Mouse (Mus musculus) small intestine, adult 2 months (tissue): ENCODE data around the gene Gm17387. TPM values are rescaled to one million over a fixed set of nuclear protein-coding genes. Genes with fewer than 3 reads are reported as not detected.

ENCODE experiments used
- H3K27ac ChIP-seq: fragments of 200-500 bp; 2 replicates; pipeline ENCODE4 v1.5.1; 2012; ENCODE audit warnings: low read depth, low read length, control low read depth, inconsistent platforms; ENCODE audit not compliant: insufficient read depth
- H3K27me3 ChIP-seq: fragments of 200-500 bp; 2 replicates; pipeline ENCODE4 v1.6.1; 2012; ENCODE audit warnings: mild to moderate bottlenecking, moderate library complexity, low read length, inconsistent platforms; ENCODE audit not compliant: control insufficient read depth, insufficient read depth
- H3K36me3 ChIP-seq: fragments of 200-500 bp; 2 replicates; pipeline ENCODE4 v1.6.1; 2012; ENCODE audit warnings: mild to moderate bottlenecking, low read length, control low read depth, inconsistent platforms; ENCODE audit not compliant: control insufficient read depth, insufficient read depth
- H3K4me1 ChIP-seq: fragments of 200-500 bp; 2 replicates; pipeline ENCODE4 v1.6.1; 2012; ENCODE audit warnings: low read length, inconsistent platforms, mixed read lengths; ENCODE audit not compliant: control insufficient read depth, insufficient read depth, insufficient read length
- H3K4me3 ChIP-seq: fragments of 200-500 bp; 2 replicates; pipeline ENCODE4 v1.5.1; 2012; ENCODE audit warnings: low read depth, mild to moderate bottlenecking, control low read depth, inconsistent platforms, low read length, moderate library complexity
- CTCF ChIP-seq: fragments of 200-500 bp; IDR thresholded peaks from 2 replicates; pipeline ENCODE4 v1.5.1; 2012; ENCODE audit warnings: low read depth, mild to moderate bottlenecking, control low read depth, inconsistent platforms, low read length, moderate library complexity, mixed read lengths; ENCODE audit not compliant: insufficient replicate concordance, insufficient read length; ENCODE audit errors: extremely low read depth
- POLR2A ChIP-seq: fragments of 200-500 bp; IDR thresholded peaks from 2 replicates; pipeline ENCODE4 v1.6.1; 2012; ENCODE audit warnings: low read depth, mild to moderate bottlenecking, control low read depth, inconsistent platforms, low read length, moderate library complexity
- WGBS: fragments of 180-500 bp; shearing (Covaris S2); methylation state at CpG from one replicate; pipeline ENCODE4 v1.1.7; 2018; 5-methylcytosine and 5-hydroxymethylcytosine counted together
- polyA plus RNA-seq: library from polyadenylated mRNA; depleted of rRNA; stranded (reverse); fragments of >200 nt; gene quantifications from 2 replicates; pipeline ENCODE4 v1.2.3, GENCODE M21; 2012; rRNA removed

The Gm17387 gene
- polyA plus RNA-seq, 1 experiment, result not detected

DNA sequence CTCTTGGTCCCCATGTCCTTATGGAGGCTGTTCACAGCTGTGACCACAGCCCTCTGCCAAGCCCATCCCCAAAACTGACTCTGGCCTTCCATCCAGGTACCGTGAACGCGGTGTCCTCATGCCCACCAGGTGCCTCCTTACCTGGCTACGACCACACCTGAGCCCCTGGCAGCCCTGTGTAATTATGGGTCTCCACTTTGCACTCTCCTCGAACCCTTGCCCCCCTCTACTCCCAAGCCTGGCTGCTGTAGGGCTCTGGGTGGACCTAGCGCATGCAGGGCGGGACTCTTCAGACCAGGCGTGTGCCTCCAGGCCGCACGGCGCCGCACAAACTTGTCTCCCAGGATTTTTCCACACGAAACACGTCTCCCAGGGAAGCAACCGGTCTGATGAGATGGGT, 48.9 kb downstream of the Gm17387 start, which contains the start of gene Pkp3:
Gene Pkp3, plus strand, starts transcription at position 378 of the 400 bp plus-strand sequence.
- Histone ChIP-seq H3K27me3 (no peaks in the 10 kb centered on the region), H3K27ac (no peak within 1 kb of the TSS), H3K36me3 (peaks cover 18% of the 10 kb centered on the region), H3K4me3 (no peak within 1 kb of the TSS), H3K4me1 (peaks cover 9% of the 10 kb centered on the region; the same call in 1 of the 2 replicates)
- 93% methylated on average over 15 of the region's 15 CpGs for WGBS
- TF ChIP-seq POLR2A (no peak), CTCF (no peak)

DNA sequence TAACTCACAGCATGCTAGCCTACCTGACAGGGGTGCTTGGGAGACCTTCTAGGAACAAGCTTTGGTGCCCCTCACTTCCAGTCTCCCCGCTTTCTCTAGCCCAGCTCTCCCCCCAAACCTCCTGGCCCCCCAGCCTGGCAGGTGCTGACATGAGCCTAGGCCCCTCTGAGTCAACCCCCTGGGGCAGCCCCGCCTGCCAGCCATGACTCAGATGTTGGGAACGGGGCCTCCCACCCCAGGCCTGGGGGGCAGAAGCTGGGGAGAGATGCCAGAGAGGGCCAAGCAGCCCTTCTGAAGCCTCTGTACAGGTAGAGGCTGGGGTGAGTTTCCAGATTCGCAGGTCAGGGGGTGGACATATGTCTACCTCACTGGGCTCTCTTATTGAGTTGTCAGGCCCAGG, 49.9 kb downstream of the Gm17387 start:
- TF ChIP-seq CTCF (no peak), POLR2A (no peak)
- Histone ChIP-seq H3K27me3 (no peaks in the 10 kb centered on the region), H3K4me1 (peaks cover 9% of the 10 kb centered on the region; the same call in 1 of the 2 replicates), H3K4me3 (no peak overlapping the region), H3K27ac (no peak overlapping the region), H3K36me3 (peaks cover 24% of the 10 kb centered on the region)
- 79% methylated on average over 4 of the region's 4 CpGs for WGBS

Other genes with a start within 250 kb of the Gm17387 start
- gene Syce1, start 241.3 kb upstream of the Gm17387 start, polyA plus RNA-seq, result not detected in 2 replicates
- gene Zfp941, start 207.0 kb upstream of the Gm17387 start, polyA plus RNA-seq, result not detected in 2 replicates
- gene Urah, start 194.1 kb upstream of the Gm17387 start, polyA plus RNA-seq, result 36.7 and 37.3 TPM in 2 replicates
- gene Scgb1c1, start 183.6 kb upstream of the Gm17387 start, polyA plus RNA-seq, result not detected in 2 replicates
- gene Odf3, start 181.3 kb upstream of the Gm17387 start, polyA plus RNA-seq, result not detected in 2 replicates
- gene Gm45785, start 172.8 kb upstream of the Gm17387 start, polyA plus RNA-seq, result not detected in 2 replicates
- gene Ric8a, start 172.2 kb upstream of the Gm17387 start, polyA plus RNA-seq, result 47.5 and 95.5 TPM in 2 replicates
- gene Bet1l, start 171.6 kb upstream of the Gm17387 start, polyA plus RNA-seq, result 10.4 and 17.1 TPM in 2 replicates
- 33.5 and 55.7 TPM in 2 replicates for gene Psmd13, start 147.2 kb upstream of the Gm17387 start, polyA plus RNA-seq
- 13.6 and 20.4 TPM in 2 replicates for gene Sirt3, start 146.8 kb upstream of the Gm17387 start, polyA plus RNA-seq
- gene Cox8b, start 128.7 kb upstream of the Gm17387 start, polyA plus RNA-seq, result 1.1 and 1.2 TPM in 2 replicates
- 45.0 and 110 TPM in 2 replicates for gene Nlrp6, start 108.2 kb upstream of the Gm17387 start, polyA plus RNA-seq
- gene Pgghg, start 87.7 kb upstream of the Gm17387 start, polyA plus RNA-seq, result 10.8 and 15.1 TPM in 2 replicates
- gene Ifitm5, start 78.8 kb upstream of the Gm17387 start, polyA plus RNA-seq, result 0.56 and 0.87 TPM in 2 replicates
- 1.1 TPM in 1 of 2 replicates, not detected in the other for gene Gm45717, start 73.2 kb upstream of the Gm17387 start, polyA plus RNA-seq
- 263 and 363 TPM in 2 replicates for gene Ifitm2, start 73.1 kb upstream of the Gm17387 start, polyA plus RNA-seq
- gene Ifitm1, start 61.9 kb upstream of the Gm17387 start, polyA plus RNA-seq, result 107 and 120 TPM in 2 replicates
- gene Ifitm3, start 18.4 kb upstream of the Gm17387 start, polyA plus RNA-seq, result 101 and 147 TPM in 2 replicates
- 2.5 and 3.1 TPM in 2 replicates for gene Ifitm6, start 11.2 kb upstream of the Gm17387 start, polyA plus RNA-seq
- gene B4galnt4, start 32.0 kb downstream of the Gm17387 start, polyA plus RNA-seq, result 5.4 and 15.8 TPM in 2 replicates
- 87.5 and 236 TPM in 2 replicates for gene Pkp3, start 49.1 kb downstream of the Gm17387 start, polyA plus RNA-seq
- 19.8 and 38.3 TPM in 2 replicates for gene Sigirr, start 71.4 kb downstream of the Gm17387 start, polyA plus RNA-seq
- 38.2 and 74.3 TPM in 2 replicates for gene Ano9, start 88.7 kb downstream of the Gm17387 start, polyA plus RNA-seq
- gene Ptdss2, start 93.3 kb downstream of the Gm17387 start, polyA plus RNA-seq, result 17.5 and 26.3 TPM in 2 replicates
- 113 and 162 TPM in 2 replicates for gene Rnh1, start 143.7 kb downstream of the Gm17387 start, polyA plus RNA-seq
- gene Hras, start 164.9 kb downstream of the Gm17387 start, polyA plus RNA-seq, result 49.1 and 67.1 TPM in 2 replicates
- gene Lrrc56, start 165.0 kb downstream of the Gm17387 start, polyA plus RNA-seq, result 4.0 and 7.4 TPM in 2 replicates
- gene Lmntd2, start 184.9 kb downstream of the Gm17387 start, polyA plus RNA-seq, result 4.9 and 8.1 TPM in 2 replicates
- 115 and 258 TPM in 2 replicates for gene Rassf7, start 186.7 kb downstream of the Gm17387 start, polyA plus RNA-seq
- gene Phrf1, start 199.7 kb downstream of the Gm17387 start, polyA plus RNA-seq, result 21.3 and 34.2 TPM in 2 replicates
- 91.6 and 484 TPM in 2 replicates for gene Irf7, start 237.3 kb downstream of the Gm17387 start, polyA plus RNA-seq
- gene Cdhr5, start 247.7 kb downstream of the Gm17387 start, polyA plus RNA-seq, result 536 and 1,345 TPM in 2 replicates